Mouse (Mus musculus): Measurements from ENCODE around the gene Ccr7.
A peak's percentile ranks its signal among the peaks of the same experiment; 100 is the strongest.

Ccr7 gene

GRCm38 (mm10) chr11:99118963-99119362 lies 35.9 kb downstream of the Ccr7 start:
- DNase-seq (ENCODE audit: extremely low read depth, insufficient read length, low spot score) = no peak

DNA sequence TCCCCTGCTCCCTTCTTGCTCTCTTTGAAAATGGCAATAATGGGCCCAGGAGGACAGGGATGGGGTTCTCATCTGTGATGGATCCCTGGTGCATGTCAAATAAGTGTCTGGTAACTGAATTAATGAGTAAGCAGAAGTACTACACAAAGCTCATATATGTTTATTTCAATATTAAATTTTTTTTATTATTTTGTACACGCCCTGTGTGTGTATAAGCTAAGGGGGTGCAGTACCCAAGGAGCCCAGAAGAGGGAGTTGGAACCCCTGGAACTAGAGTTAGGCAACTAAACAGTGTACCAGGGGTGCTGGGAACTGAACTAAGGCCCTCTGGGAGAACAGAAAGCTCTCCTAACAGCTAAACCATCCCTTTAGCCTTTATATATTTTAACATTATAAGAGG lies 36.5 kb downstream of the Ccr7 start:
- no peak for DNase-seq (ENCODE audit: extremely low read depth, insufficient read length, low spot score)

DNA sequence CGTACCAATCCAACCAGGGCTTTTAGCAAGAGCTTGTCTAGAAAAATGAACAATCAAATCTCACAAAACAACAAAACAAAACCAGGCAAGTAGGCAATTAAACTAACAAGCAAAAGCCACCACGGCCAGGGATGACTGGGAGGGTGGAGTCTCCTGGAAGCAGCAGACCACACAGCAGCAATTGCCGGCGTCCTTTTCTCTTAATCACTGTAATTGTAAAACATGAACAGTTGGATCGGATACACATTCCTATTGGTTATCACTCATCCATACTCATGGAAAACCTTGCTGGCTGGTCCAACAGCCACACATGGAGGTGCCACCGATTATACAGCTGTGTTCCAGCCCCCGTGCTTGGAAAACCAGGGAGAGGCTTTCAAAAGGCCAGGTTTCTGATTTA lies 37.0 kb downstream of the Ccr7 start:
- DNase-seq (ENCODE audit: extremely low read depth, insufficient read length, low spot score) = no peak

- no peak for DNase-seq (ENCODE audit: extremely low read depth, insufficient read length, low spot score)
These were observed 38.9 kb downstream of the Ccr7 start for GRCm38 (mm10) chr11:99115940-99116339.

DNA sequence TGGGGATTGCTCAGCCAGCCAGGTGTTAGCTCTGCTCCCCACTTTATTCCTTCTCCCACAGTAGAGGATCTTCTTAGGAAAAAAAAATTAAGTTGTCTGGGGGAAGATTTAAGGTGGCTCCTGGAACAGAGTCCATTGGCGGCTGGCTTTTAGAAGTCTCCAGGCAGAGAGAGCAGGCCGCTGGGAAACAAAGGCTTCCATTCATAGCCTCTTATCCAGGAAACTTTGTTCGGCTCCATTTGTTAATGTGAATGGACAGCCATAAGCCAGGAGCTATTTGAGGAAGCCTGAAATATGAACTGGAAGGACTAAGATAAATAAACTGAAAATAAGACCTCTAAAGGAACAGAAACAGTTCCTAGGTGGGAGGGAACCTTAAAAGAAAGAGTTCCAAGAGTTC lies 41.8 kb downstream of the Ccr7 start:
- DNase-seq (ENCODE audit: extremely low read depth, insufficient read length, low spot score) = no peak

- no peak for DNase-seq (ENCODE audit: extremely low read depth, insufficient read length, low spot score)
These were observed 42.2 kb downstream of the Ccr7 start for GRCm38 (mm10) chr11:99112700-99113099.

GRCm38 (mm10) chr11:99111631-99112030 lies 43.2 kb downstream of the Ccr7 start:
- no peak for DNase-seq (ENCODE audit: extremely low read depth, insufficient read length, low spot score)

DNA sequence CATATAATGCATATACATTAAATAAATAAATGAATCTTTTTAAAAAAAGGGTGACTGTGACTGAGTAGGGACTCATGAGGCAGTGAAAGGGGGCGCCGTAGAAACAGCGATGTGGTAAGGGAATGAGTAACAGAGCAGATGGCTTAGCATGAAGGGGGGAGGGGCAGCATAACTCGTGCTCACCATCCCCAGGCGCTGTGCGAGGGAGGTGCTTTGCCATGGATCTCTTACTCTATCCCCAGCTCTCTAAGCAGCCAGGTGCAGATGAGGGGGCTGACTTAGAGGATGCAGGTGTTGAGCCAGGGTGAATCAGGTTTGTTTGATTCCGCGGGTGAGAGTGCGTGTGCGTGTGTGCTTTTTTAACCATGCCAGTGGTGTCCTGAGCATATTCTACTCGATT lies 43.7 kb downstream of the Ccr7 start:
- DNase-seq (ENCODE audit: extremely low read depth, insufficient read length, low spot score) = no peak

- DNase-seq (ENCODE audit: extremely low read depth, insufficient read length, low spot score) = no peak
These were observed 44.3 kb downstream of the Ccr7 start for GRCm38 (mm10) chr11:99110370-99111110.

DNA sequence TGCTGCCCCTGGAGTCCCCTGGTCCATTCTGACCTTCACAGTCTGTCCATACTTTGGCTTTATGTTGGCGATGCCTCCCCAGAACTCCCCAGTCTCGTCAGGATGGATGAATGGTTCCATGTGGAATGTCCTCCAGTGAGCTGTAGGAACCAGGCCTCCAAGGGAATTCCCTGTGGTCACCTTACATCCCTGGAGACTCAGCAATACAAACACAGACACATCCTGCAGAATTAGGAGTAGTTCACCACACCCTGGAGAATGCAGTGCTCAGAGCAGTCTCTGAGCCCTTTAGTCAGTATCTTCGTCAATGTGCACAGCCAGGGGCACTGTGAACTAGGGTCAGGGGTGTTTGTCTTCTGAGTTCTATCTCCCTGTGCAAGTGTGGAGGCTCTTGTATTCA lies 46.6 kb downstream of the Ccr7 start:
- DNase-seq (ENCODE audit: extremely low read depth, insufficient read length, low spot score) = peak; percentile 72

- peak; percentile 66 for DNase-seq (ENCODE audit: extremely low read depth, insufficient read length, low spot score)
These were observed 48.7 kb downstream of the Ccr7 start for GRCm38 (mm10) chr11:99105981-99106726.

GRCm38 (mm10) chr11:99104609-99105410 lies 50.1 kb downstream of the Ccr7 start:
- DNase-seq (ENCODE audit: extremely low read depth, insufficient read length, low spot score) = peak; percentile 54

DNA sequence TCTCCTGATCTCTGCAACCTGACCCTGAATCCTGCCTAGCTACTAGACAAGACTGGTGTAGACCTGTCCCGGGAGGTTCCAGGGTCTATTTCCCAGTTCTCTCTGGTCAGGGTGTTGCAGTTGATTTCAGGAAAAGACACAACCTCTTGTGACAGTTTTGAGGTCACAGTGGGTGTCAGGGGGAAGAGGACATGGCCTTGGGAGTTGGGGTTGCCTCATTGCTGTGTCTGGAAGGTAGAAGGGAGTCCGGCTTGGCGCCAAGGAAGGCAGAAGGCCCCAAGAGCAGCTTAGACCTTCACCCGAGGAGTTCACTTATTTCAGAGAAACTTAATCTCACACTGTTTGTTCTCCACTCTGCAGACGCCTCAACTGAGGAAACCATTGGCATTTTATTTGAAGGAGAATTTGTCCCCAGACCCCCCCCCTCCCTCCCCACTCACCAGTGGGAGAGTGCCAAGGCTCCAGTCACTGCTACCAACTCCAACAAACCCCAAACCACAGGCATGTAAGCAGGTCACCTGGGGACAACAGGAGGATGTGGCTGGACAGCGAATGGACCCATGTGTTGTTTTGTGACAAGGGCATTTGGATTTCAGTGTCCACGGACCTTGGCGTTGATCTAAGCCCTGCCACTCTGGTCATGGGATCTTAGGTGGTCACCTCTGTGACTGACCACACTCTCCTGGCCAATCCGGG lies 52.2 kb downstream of the Ccr7 start:
- peak; percentile 69 for DNase-seq (ENCODE audit: extremely low read depth, insufficient read length, low spot score)

DNA sequence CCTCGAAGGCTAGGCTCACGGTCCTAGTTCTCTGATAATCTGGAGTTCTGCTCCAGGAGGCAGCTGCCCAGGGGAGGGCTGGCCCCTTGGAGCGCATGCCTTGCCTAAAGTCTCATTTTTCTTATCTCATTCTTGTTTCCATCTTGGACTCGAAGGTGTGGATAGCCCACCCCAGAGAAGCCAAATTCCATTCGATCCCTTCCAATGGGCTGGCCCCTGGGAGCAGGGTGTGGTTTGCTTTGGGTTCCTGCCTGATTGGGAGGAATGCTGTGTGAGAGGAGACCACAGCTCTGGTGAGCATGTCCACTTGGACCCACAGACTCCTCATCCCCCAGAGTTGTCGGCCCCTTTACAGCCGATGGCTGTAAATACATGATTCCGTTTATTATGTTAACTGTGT lies 53.2 kb downstream of the Ccr7 start:
- no peak for DNase-seq (ENCODE audit: extremely low read depth, insufficient read length, low spot score)

DNA sequence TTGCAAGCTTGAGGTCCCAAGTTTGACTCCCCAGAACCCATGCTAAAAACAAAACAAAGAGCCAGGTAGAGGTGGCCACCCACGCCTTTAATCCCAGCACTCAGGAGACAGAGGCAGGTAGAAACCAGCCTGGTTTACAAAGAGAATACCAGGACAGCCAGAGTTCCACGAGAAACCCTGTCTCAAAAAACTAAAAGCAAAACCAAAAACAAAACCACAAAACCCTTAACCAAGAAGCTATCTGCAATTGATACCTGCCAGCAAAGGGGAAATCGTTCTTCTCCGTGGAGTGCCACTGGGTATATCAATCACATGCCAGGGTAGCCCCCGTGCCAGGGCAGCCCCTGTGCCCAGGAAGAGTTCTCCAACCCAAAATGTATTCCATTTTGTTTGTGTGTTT lies 54.7 kb downstream of the Ccr7 start:
- DNase-seq (ENCODE audit: extremely low read depth, insufficient read length, low spot score) = no peak

DNA sequence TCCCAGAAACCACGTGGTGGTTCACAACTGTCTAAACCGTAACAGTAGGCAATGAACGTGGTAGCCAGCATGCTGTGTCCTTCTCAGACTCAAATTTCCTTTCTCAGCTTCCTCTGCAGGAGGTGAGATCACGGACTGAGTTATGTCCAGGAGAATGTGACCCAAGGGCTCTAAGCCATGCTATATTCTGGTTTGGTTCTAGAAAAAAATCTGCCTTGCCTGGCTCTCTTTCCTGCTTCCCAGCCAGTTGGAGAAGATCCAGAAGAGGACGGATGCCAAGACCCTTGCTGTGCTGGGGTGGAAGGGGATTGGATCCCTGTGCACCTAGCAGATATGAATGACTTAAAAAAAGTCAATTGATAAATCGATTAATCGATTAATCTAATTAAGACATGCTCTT lies 55.4 kb downstream of the Ccr7 start:
- DNase-seq (ENCODE audit: extremely low read depth, insufficient read length, low spot score) = no peak

DNA sequence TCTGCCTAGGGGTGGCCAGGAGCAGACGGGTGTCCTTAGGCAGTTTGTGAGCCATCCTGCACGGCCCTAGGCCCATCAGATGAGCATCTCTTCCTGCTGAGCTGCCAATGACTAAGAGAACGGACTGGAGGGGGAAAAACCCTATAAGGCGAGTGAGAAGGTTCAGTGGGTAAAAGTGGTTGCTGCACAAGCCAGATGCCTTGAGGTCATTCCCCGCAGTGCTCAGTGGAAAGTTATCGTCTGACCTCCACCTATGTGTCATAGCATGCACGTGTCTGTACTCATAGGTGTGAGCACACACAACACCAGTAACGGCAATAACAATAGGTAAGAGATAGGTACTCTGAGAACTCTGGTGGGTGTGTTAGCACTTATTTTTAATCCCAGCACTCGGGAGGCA lies 56.0 kb downstream of the Ccr7 start:
- peak; percentile 45 for DNase-seq (ENCODE audit: extremely low read depth, insufficient read length, low spot score)

GRCm38 (mm10) chr11:99096996-99097774 lies 57.7 kb downstream of the Ccr7 start:
- no peak for DNase-seq (ENCODE audit: extremely low read depth, insufficient read length, low spot score)

- no peak for DNase-seq (ENCODE audit: extremely low read depth, insufficient read length, low spot score)
These were observed 58.5 kb downstream of the Ccr7 start for GRCm38 (mm10) chr11:99096417-99096816.

DNA sequence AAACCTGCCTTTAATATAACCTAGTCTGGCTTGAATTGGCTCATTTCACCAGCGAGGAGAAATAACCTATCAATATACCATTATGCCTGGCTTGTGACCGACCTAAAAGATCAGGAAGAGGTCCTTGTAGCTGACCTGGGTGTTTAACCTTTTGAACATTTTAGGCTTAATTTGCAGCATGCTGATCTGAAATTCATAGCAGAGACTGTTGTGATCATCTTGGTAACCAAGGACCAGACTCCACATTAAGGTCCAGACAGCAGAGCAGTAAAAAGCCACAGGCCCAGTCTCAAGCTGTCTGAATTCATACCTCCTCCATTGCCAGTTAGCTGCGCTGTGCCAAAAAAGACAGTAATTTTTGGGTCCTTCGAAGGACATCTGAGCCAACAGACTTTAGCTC lies 59.1 kb downstream of the Ccr7 start:
- DNase-seq (ENCODE audit: extremely low read depth, insufficient read length, low spot score) = no peak

All from 3134 (cell line).